20 mouse cellular contexts compared by ENCODE assay signal in the genomic region with DNA sequence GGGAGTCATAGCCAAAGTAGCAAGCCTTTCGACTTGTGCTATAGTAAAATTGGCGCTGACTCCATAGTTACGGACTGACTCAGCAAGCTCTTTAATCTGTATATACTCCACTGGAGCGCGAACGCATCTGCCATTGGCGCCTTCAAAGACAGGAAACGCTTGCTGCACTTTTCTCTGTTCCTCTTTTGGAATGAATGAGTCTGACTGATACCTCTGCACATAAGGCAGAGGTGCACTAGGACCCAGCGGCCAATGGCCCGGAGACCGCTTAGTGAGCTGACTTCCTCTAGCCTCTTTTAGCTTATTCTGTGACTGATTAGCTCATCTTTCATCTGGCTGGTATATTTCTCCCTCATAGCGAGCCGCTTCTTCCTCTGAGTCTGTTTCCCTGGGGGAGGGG. TPM values are rescaled to one million over a fixed set of nuclear protein-coding genes. Genes with fewer than 3 reads are reported as not detected.
"Had no signal": no experiment of that assay in that cellular context is flagged by ENCODE, and none has a peak within 500 bp of the region (broad histone marks: within the 10 kb centered on the region; RNA-seq: fewer than 3 reads in every experiment).

No protein-coding gene starts in this region.

RNA-seq across cellular contexts. Expression of gene Nxpe5, which starts 9.1 kb away (rescaled TPM):
- total RNA-seq: layer of hippocampus, adult 18-20 months; layer of hippocampus, adult 2 months; layer of hippocampus, postnatal 25 days had no signal
- polyA plus RNA-seq: heart, embryonic 13.5 days; heart, embryonic 14.5 days; heart, embryonic 15.5 days; heart, embryonic 16.5 days; hindbrain, embryonic 10.5 days; hindbrain, embryonic 11.5 days; hindbrain, embryonic 12.5 days; hindbrain, embryonic 13.5 days; hindbrain, embryonic 14.5 days; hindbrain, embryonic 15.5 days; hindbrain, embryonic 16.5 days; hindbrain, postnatal 0 days; intestine, embryonic 14.5 days; intestine, embryonic 15.5 days; intestine, embryonic 16.5 days; kidney, embryonic 14.5 days; kidney, embryonic 15.5 days had no signal
